Comparison of ENCODE assay signal across 8 mouse cellular contexts in genomic region chr8:128652399-128653109, GRCm38 (mm10). TPM values are rescaled to one million over a fixed set of nuclear protein-coding genes. Genes with fewer than 3 reads are reported as not detected.
DNase-seq lines count a peak whose midpoint lies in the region; ATAC-seq lines count a peak whose summit lies in the region.

No protein-coding gene starts in this region.

- no peak overlapping the region for H3K27ac ChIP-seq in hindbrain, embryonic 11.5 days (ENCODE audit: low read depth, low read length)
- H3K27ac ChIP-seq in hindbrain, embryonic 16.5 days (ENCODE audit: low read depth, low read length), result no peak overlapping the region

- no peaks in the 10 kb centered on the region for H3K27me3 ChIP-seq in hindbrain, embryonic 11.5 days (ENCODE audit: control insufficient read depth, insufficient read depth, low read length)
- no peaks in the 10 kb centered on the region for H3K27me3 ChIP-seq in hindbrain, embryonic 16.5 days (replicated peaks; ENCODE audit: control insufficient read depth, insufficient read depth, low read length)

- ATAC-seq in hindbrain, embryonic 11.5 days (ENCODE audit: low FRiP score), result no peak
- no peak for ATAC-seq in hindbrain, embryonic 16.5 days

- 50% methylated on average over 6 of the region's 6 CpGs for WGBS in hindbrain, embryonic 11.5 days
- WGBS in hindbrain, embryonic 16.5 days, result 49% methylated on average over 6 of the region's 6 CpGs

- no peaks in the 10 kb centered on the region for H3K9me3 ChIP-seq in hindbrain, embryonic 11.5 days (ENCODE audit: control insufficient read depth, low read length)
- H3K9me3 ChIP-seq in hindbrain, embryonic 16.5 days (ENCODE audit: control insufficient read depth, low read length), result no peaks in the 10 kb centered on the region

- DNase-seq in hindbrain, embryonic 11.5 days (ENCODE audit: low spot score), result peak; percentile 66
- peak; percentile 61 for DNase-seq in A20 (ENCODE audit: low read depth, low spot score)
- peak; percentile 86 for DNase-seq in NIH3T3 (ENCODE audit: low read depth)
- peak; percentile 31 for DNase-seq in embryo, embryonic 9.5 days (ENCODE audit: extremely low spot score)
- peak; percentile 37 for DNase-seq in left cerebral cortex, postnatal 4 days
- peak; percentile 45 for DNase-seq in skeletal muscle tissue, adult 2 months (ENCODE audit: low read depth, low spot score)
- no peak for DNase-seq in urinary bladder, adult 18-20 months (ENCODE audit: low spot score in 2 of 2)

- H3K4me2 ChIP-seq in hindbrain, embryonic 11.5 days (replicated peaks; ENCODE audit: low read depth, low read length), result no peak overlapping the region
- no peak overlapping the region for H3K4me2 ChIP-seq in hindbrain, embryonic 16.5 days (ENCODE audit: low read length)

- no peak overlapping the region for H3K9ac ChIP-seq in hindbrain, embryonic 11.5 days (ENCODE audit: low read depth, low read length)
- no peak overlapping the region for H3K9ac ChIP-seq in hindbrain, embryonic 16.5 days (ENCODE audit: low read depth, low read length)

- no peaks in the 10 kb centered on the region for H3K4me1 ChIP-seq in hindbrain, embryonic 11.5 days (replicated peaks; ENCODE audit: control insufficient read depth, insufficient read depth, low read length)
- H3K4me1 ChIP-seq in hindbrain, embryonic 16.5 days (ENCODE audit: control insufficient read depth, insufficient read depth, low read depth, low read length), result peaks cover 3% of the 10 kb centered on the region; the same call in 1 of the 2 replicates

- no peak overlapping the region for H3K4me3 ChIP-seq in hindbrain, embryonic 11.5 days (ENCODE audit: low read depth, low read length)
- no peak overlapping the region for H3K4me3 ChIP-seq in hindbrain, embryonic 16.5 days (ENCODE audit: low read length)

- H3K36me3 ChIP-seq in hindbrain, embryonic 11.5 days (ENCODE audit: control insufficient read depth, insufficient read depth, low read length), result no peaks in the 10 kb centered on the region
- no peaks in the 10 kb centered on the region for H3K36me3 ChIP-seq in hindbrain, embryonic 16.5 days (ENCODE audit: control insufficient read depth, insufficient read depth, low read length)

- intact Hi-C loops in left cerebral cortex, postnatal 4 days (cut with DNase I), result loop anchor here (5.0 kb wide), 1 partner anchor 60 kb away; no protein-coding TSS in a partner anchor

RNA-seq across cellular contexts. Expression of gene Itgb1, which starts 32.9 kb away (rescaled TPM):
- polyA plus RNA-seq in hindbrain, embryonic 11.5 days (2014; fragmentation: Nextera tagmentation; extraction: Ambion mirVana), result 164 and 192 TPM in 2 replicates
- polyA plus RNA-seq in hindbrain, embryonic 16.5 days (2015; fragmentation: Nextera tagmentation; extraction: Ambion mirVana), result 80.5 and 96.1 TPM in 2 replicates
- 10 to 100 TPM; 80.8 to 85.5 TPM for total RNA-seq in left cerebral cortex, postnatal 4 days (2021)

Comparison
In these comparisons a context has a peak if more than half of its experiments do, and no peak if none do; other contexts are left out.
1. DNase-seq: peak in hindbrain, embryonic 11.5 days (single experiment), A20 (single experiment), NIH3T3 (single experiment), embryo, embryonic 9.5 days (single experiment), left cerebral cortex, postnatal 4 days (single experiment) and skeletal muscle tissue, adult 2 months (single experiment); none in urinary bladder, adult 18-20 months (0 of 2).